Mouse (Mus musculus) brain, embryonic 14.5 days (tissue): ENCODE measurements around the gene Stag3.

Experiments used
- CTCF ChIP-seq: fragments of 200-500 bp; IDR thresholded peaks from 2 replicates; pipeline ENCODE4 v1.5.1; 2012; ENCODE audit warnings: inconsistent platforms, mild to moderate bottlenecking, moderate library complexity, borderline replicate concordance; ENCODE audit not compliant: insufficient read depth, insufficient read length; ENCODE audit errors: extremely low read depth
- POLR2A ChIP-seq: fragments of 200-500 bp; IDR thresholded peaks from 2 replicates; pipeline ENCODE4 v1.6.1; 2012; ENCODE audit warnings: mild to moderate bottlenecking, inconsistent platforms, borderline replicate concordance; ENCODE audit not compliant: poor library complexity, insufficient read depth, insufficient read length, severe bottlenecking; ENCODE audit errors: extremely low read depth

- TF ChIP-seq CTCF (no peak), POLR2A (no peak)
These were observed 27.0 kb upstream of the Stag3 start for GRCm38 (mm10) chr5:138253061-138253460.
